Mouse (Mus musculus) CH12.LX (cell line): Measurements from ENCODE around the gene Gm32742. TPM values are rescaled to one million over a fixed set of nuclear protein-coding genes. Genes with fewer than 3 reads are reported as not detected.

Experiments
- polyA plus RNA-seq: library from polyadenylated mRNA; unstranded; fragments of >175 nt; gene quantifications from 2 replicates; pipeline ENCODE4 v1.2.1, GENCODE M21; 2012; ENCODE audit warnings: low read depth; ENCODE audit not compliant: insufficient read length
- total RNA-seq, 2 experiments: library from RNA; depleted of rRNA; stranded (reverse); fragments of 300-350 nt in 1 of 2; fragments of >200 nt in 1 of 2; gene quantifications; 2 replicates each; pipeline ENCODE4 v1.2.3; 2012 to 2014

Gene Gm32742
- total and polyA plus RNA-seq, 3 experiments = 0.23 to 0.77 (median 0.42) TPM

Other genes with a start within 250 kb of the Gm32742 start
- 7.3 and 8.2 TPM in 2 replicates for gene Sik2, start 156.4 kb downstream of the Gm32742 start, total RNA-seq (2012; rRNA removed)
- gene Sik2, start 156.4 kb downstream of the Gm32742 start, total RNA-seq (2014; rRNA removed) = 1.9 and 2.0 TPM in 2 replicates
- 4.4 and 6.0 TPM in 2 replicates for gene Sik2, start 156.4 kb downstream of the Gm32742 start, polyA plus RNA-seq
- gene Btg4, start 104.6 kb downstream of the Gm32742 start, total RNA-seq (2012; rRNA removed) = not detected in 2 replicates
- not detected in 2 replicates for gene Btg4, start 104.6 kb downstream of the Gm32742 start, total RNA-seq (2014; rRNA removed)
- not detected in 2 replicates for gene Btg4, start 104.6 kb downstream of the Gm32742 start, polyA plus RNA-seq
- not detected in 2 replicates for gene Layn, start 88.4 kb downstream of the Gm32742 start, total RNA-seq (2012; rRNA removed)
- gene Layn, start 88.4 kb downstream of the Gm32742 start, total RNA-seq (2014; rRNA removed) = not detected in 2 replicates
- not detected in 2 replicates for gene Layn, start 88.4 kb downstream of the Gm32742 start, polyA plus RNA-seq
- gene 4833427G06Rik, start 63.4 kb downstream of the Gm32742 start, total RNA-seq (2012; rRNA removed) = 0.25 and 0.29 TPM in 2 replicates
- gene 4833427G06Rik, start 63.4 kb downstream of the Gm32742 start, total RNA-seq (2014; rRNA removed) = not detected in 2 replicates
- not detected in 2 replicates for gene 4833427G06Rik, start 63.4 kb downstream of the Gm32742 start, polyA plus RNA-seq
- 87.4 and 108 TPM in 2 replicates for gene Pou2af1, start 48.2 kb upstream of the Gm32742 start, total RNA-seq (2012; rRNA removed)
- 173 and 183 TPM in 2 replicates for gene Pou2af1, start 48.2 kb upstream of the Gm32742 start, total RNA-seq (2014; rRNA removed)
- gene Pou2af1, start 48.2 kb upstream of the Gm32742 start, polyA plus RNA-seq = 255 and 303 TPM in 2 replicates
- gene Colca2, start 113.1 kb upstream of the Gm32742 start, total RNA-seq (2012; rRNA removed) = 0.25 TPM in 1 of 2 replicates, not detected in the other
- gene Colca2, start 113.1 kb upstream of the Gm32742 start, total RNA-seq (2014; rRNA removed) = 0.26 TPM in 1 of 2 replicates, not detected in the other
- 0.97 and 1.1 TPM in 2 replicates for gene Colca2, start 113.1 kb upstream of the Gm32742 start, polyA plus RNA-seq
- gene 1810046K07Rik, start 163.4 kb upstream of the Gm32742 start, total RNA-seq (2012; rRNA removed) = 26.4 and 33.4 TPM in 2 replicates
- 49.0 and 59.9 TPM in 2 replicates for gene 1810046K07Rik, start 163.4 kb upstream of the Gm32742 start, total RNA-seq (2014; rRNA removed)
- gene 1810046K07Rik, start 163.4 kb upstream of the Gm32742 start, polyA plus RNA-seq = 179 and 188 TPM in 2 replicates